Comparison of ENCODE assay signal across 27 mouse cellular contexts in the genomic region with DNA sequence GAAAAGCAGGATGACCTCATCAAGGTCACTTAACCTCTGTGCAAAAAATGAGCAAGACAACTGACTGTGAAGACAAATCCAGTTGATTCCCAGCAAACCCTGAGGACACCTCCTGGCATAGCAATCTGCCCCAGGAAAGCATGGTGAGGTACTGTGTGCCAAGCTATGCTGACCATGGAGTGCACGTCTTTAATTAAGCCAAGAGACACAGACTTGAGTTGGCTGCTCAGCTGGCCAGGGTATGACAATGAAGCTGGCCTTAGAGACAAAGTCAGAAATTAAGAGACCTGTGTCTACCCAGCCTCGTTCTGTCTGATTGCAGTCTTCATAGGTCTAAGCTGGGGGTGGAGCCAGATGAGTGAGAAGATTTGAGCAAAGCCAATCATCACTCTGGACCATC.
"Had no signal": no experiment of that assay in that cellular context is flagged by ENCODE, and none has a peak within 500 bp of the region (broad histone marks: within the 10 kb centered on the region; RNA-seq: fewer than 3 reads in every experiment).

No protein-coding gene starts in this region.

- ATAC-seq: forebrain, embryonic 13.5 days; forebrain, embryonic 14.5 days; forebrain, embryonic 15.5 days; forebrain, embryonic 16.5 days; forebrain, postnatal 0 days had no signal

- H3K4me1 ChIP-seq: embryonic facial prominence, embryonic 10.5 days; embryonic facial prominence, embryonic 15.5 days; forebrain, embryonic 12.5 days; forebrain, embryonic 13.5 days; forebrain, embryonic 15.5 days had no signal

- H3K4me2 ChIP-seq: embryonic facial prominence, embryonic 12.5 days; embryonic facial prominence, embryonic 13.5 days; embryonic facial prominence, embryonic 15.5 days; forebrain, embryonic 12.5 days; forebrain, embryonic 13.5 days; forebrain, embryonic 15.5 days had no signal

- H3K27me3 ChIP-seq: embryonic facial prominence, embryonic 12.5 days; embryonic facial prominence, embryonic 13.5 days; embryonic facial prominence, embryonic 15.5 days; forebrain, embryonic 12.5 days; forebrain, embryonic 13.5 days; forebrain, embryonic 15.5 days had no signal

- H3K9ac ChIP-seq: embryonic facial prominence, embryonic 12.5 days; embryonic facial prominence, embryonic 13.5 days; embryonic facial prominence, embryonic 15.5 days; forebrain, embryonic 12.5 days; forebrain, embryonic 13.5 days; forebrain, embryonic 15.5 days; forebrain, postnatal 0 days had no signal

- DNase-seq: cerebellum, adult 9-10 months; cerebellum, adult 9-11 months; cerebellum, postnatal 10 days; cerebellum, postnatal 14 days; cerebellum, postnatal 25 days; cerebellum, postnatal 36 days; embryo, embryonic 11 days; forebrain, postnatal 0 days; gastrocnemius, adult 2 months; gastrocnemius, postnatal 10 days; gastrocnemius, postnatal 14 days; gastrocnemius, postnatal 25 days; gastrocnemius, postnatal 36 days; heart, adult 11 months; heart, adult 18-20 months; heart, adult 2 months had no signal

- H3K4me3 ChIP-seq: embryonic facial prominence, embryonic 10.5 days; embryonic facial prominence, embryonic 12.5 days; embryonic facial prominence, embryonic 13.5 days; embryonic facial prominence, embryonic 15.5 days; erythroblast, embryonic 14.5 days; forebrain, embryonic 10.5 days; forebrain, embryonic 12.5 days; forebrain, embryonic 13.5 days; forebrain, embryonic 15.5 days; gastrocnemius, adult 2 months; heart, adult 2 months had no signal

- H3K9me3 ChIP-seq: embryonic facial prominence, embryonic 10.5 days; embryonic facial prominence, embryonic 12.5 days; embryonic facial prominence, embryonic 13.5 days; embryonic facial prominence, embryonic 15.5 days; forebrain, embryonic 10.5 days; forebrain, embryonic 12.5 days; forebrain, embryonic 13.5 days; forebrain, embryonic 15.5 days had no signal

- H3K27ac ChIP-seq: embryonic facial prominence, embryonic 10.5 days; embryonic facial prominence, embryonic 12.5 days; embryonic facial prominence, embryonic 13.5 days; embryonic facial prominence, embryonic 15.5 days; forebrain, embryonic 10.5 days; forebrain, embryonic 12.5 days; forebrain, embryonic 13.5 days; forebrain, embryonic 15.5 days; gastrocnemius, adult 2 months; heart, adult 2 months had no signal

- H3K36me3 ChIP-seq: embryonic facial prominence, embryonic 10.5 days; embryonic facial prominence, embryonic 12.5 days; embryonic facial prominence, embryonic 13.5 days; embryonic facial prominence, embryonic 15.5 days; forebrain, embryonic 10.5 days; forebrain, embryonic 12.5 days; forebrain, embryonic 15.5 days had no signal
